Mouse (Mus musculus) lung, postnatal 0 days (tissue): ENCODE data around the gene Pla2g3.

Experiments
- CTCF ChIP-seq: IDR thresholded peaks from 2 replicates; pipeline ENCODE4 v1.5.1; 2016; ENCODE audit warnings: antibody characterized with exemption, mild to moderate bottlenecking
- EP300 ChIP-seq: IDR thresholded peaks from 2 replicates; pipeline ENCODE4 v1.6.1; 2016; ENCODE audit warnings: antibody characterized with exemption, mild to moderate bottlenecking, control low read depth

DNA sequence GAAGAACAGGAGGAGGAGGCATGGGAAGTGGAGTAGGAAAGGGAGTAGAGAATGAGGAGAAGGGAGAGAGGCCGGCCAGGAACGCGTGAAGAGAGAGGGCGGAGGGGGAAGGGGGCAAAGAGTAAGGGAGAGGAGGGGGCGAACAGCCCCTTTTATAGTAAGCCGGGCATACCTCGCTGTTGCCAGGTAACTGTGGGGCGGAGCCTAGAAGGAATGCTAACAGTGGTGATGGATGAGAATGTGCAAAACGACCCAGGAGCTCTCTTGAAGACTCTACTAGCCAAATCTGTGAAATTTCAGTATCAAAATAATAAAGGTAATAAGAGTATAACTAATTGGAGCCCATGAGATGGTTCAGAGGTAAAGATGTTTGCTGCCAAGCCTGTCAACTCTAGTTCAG is 35.3 kb upstream of the Pla2g3 start:
- TF ChIP-seq CTCF (no peak), EP300 (no peak)
